Mouse (Mus musculus) c-Kit-negative CD71-positive TER-119-positive erythroid progenitor cells, embryonic 14.5 days (primary cell): Measurements from ENCODE around the gene Smim20.

Source experiments
- DNase-seq: peaks from one replicate; pipeline ENCODE4 v3.0.0-alpha.2; 2013; ENCODE audit warnings: low read depth, low spot score

Smim20 gene

DNA sequence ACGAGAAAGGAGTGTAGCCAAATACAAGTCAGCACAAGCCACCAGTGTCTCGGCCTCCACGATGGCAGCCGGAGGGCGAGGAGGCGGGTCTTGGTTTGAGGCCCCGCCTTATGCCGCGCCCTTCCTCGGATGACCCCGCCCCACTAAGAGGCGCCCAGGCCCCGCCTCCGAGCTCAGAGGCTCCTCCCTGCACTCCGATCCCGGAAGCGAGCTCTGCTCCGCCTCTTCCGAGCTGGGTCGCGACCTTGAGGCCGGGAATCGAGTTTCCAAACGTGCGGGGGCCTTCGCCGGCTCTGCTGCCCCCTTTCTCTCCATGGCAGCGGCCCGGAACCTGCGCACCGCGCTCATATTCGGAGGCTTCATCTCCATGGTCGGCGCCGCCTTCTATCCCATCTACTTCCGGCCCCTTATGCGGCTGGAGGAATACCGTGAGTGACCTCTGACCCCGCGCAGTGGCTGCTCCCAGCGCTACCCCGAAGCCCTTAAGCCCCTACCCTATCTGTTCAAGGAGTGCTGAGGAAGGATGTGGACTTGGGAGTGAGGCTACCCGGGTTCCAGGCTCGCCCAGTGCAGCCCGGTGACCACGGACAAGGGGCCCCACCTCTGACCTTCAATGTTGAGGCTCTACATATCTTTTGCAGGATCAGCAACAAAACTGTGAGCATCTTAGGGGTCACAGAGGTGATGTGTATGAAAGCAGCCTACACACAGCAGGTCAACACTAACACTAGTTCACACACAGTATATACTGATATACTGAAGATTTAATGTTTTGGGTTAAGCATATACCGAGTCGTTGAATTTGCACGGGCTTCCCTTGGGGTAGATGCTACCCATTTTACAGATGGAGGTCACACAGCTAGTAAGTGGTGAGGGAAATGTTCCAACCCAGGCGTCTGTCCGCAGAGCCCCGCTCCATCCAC lies at the start of gene Smim20:
TSS of gene Smim20 (plus strand) at position 153 of the 923 bp plus-strand sequence.
- peak; percentile 77 for DNase-seq

- DNase-seq = no peak
These were observed 41.4 kb upstream of the Smim20 start for GRCm38 (mm10) chr5:53225434-53225833.

- no peak for DNase-seq
These were observed 36.3 kb upstream of the Smim20 start for GRCm38 (mm10) chr5:53230560-53230959.

- DNase-seq = no peak
These were observed 31.3 kb upstream of the Smim20 start for GRCm38 (mm10) chr5:53235551-53235950.

- DNase-seq = no peak
These were observed 30.7 kb upstream of the Smim20 start for GRCm38 (mm10) chr5:53236136-53236535.

DNA sequence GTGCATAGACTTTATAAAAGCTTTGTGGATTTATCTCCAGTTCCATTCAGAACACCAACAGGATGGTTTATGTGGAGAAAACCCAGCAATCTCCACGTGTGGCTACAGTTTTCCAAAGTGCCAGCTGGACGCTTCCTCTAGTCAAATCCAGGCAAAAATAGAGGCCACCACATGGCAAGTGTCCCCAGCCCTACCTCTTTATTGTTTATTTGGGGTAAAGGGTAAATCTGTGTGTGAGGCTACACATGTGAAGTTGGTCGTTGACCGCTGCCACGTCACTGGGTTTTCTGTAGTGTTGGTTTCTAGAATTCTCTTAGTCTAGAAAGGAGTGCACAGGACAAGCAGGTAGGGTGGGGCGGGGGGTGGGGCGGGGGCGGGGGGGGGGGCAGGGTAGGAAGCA lies 30.1 kb upstream of the Smim20 start:
- no peak for DNase-seq

DNA sequence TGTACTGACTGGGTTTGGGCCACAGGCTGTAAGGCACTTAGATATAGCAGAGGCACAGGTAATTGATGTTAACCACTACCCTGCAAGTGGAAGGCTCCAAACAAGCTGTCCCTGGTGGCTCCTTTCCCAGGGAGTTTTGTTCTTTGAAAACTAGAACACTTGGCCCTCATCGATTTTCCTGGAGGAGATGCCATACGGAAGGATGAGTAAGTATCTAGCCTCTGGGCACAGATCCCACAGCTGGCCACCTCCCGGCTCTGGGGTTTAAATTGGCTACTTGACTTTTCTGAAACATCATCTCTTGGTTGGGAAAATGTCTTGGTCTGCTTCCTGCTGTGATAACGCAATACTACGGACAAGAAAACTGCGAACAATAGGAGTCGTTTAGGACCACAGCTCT lies 28.1 kb upstream of the Smim20 start:
- no peak for DNase-seq

GRCm38 (mm10) chr5:53239189-53239588 lies 27.7 kb upstream of the Smim20 start:
- DNase-seq = no peak

- DNase-seq = no peak
These were observed 26.9 kb upstream of the Smim20 start for GRCm38 (mm10) chr5:53239831-53240440.

DNA sequence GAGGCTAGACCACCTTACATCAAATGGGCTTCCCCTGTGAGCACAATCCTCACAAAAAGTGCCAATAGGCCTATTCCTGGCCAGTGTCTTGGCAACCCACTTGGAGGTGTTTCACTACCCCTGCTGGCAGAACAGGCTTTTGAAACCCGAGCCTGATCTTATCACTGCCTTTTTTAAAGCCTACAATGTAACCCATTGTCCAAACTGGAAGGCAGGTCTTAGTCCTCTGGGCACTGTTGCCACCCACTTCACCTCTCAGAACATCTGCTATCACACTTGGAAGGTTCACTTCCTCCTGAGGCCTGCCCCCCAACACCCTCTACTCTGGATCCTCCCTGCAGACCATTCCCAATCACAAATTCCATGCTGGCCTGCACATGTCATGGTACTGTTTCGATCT lies 25.8 kb upstream of the Smim20 start:
- DNase-seq = no peak

DNA sequence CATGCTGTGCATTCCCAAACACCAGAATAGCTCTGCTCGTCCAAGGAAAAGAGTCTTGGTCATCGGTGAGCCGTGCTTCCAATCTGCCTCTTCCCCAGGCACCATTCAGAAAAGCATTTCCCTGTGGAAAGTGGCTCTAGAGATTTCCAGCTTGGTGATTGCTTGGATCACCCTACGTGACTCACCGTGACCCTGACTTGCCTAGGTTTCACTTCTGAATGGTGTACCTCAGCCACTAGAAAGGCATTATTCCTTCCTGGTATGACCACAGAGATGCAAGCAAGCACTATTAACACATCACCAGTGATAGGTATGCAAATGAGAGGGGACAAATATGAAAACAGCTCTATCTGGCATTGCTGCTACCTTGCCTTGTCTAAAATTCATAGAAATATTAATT lies 24.9 kb upstream of the Smim20 start:
- no peak for DNase-seq

- DNase-seq = no peak
These were observed 23.9 kb upstream of the Smim20 start for GRCm38 (mm10) chr5:53242865-53243499.

DNA sequence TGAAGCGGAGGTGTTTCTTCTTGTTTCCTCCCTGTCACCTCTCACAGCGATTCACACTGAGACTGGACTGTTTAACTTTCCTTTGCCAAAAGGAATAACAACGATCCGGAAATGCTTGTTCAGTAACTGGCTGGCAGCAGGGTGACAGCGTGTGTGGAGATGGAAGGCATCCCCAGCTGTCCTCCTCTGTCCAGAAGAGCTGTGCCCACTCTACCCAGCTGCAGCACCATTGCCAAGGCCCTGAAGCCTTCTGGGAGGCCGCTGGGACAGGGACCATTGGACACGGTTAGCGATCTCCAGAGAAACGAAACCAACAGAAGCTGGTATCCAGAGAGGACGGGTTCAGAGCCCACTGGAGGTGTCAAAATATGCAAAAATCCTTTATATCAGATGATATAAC lies 22.9 kb upstream of the Smim20 start:
- DNase-seq = no peak

- no peak for DNase-seq
These were observed 18.4 kb upstream of the Smim20 start for GRCm38 (mm10) chr5:53248499-53248898.

- DNase-seq = no peak
These were observed 17.3 kb upstream of the Smim20 start for GRCm38 (mm10) chr5:53249431-53250061.

GRCm38 (mm10) chr5:53254154-53254553 lies 12.7 kb upstream of the Smim20 start:
- no peak for DNase-seq

DNA sequence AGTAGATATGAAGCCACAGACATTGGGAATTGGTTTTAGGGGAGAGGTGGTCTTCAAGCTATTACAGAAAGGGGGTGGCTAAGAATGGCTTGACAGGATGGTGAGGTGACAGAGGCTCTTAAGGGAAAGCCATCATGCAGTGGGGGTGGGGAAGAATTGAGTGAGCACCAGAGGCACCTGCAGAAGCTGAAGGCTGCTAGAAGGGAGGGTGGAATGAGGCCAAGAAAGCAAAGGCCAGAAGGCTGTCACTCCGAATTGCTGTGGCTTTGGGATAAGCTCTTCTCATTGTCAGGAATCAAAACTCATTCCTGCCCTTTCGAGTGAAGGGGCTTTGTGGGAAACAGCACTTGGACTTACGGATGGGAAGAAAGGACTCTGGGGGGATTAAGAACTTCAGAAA lies 12.1 kb upstream of the Smim20 start:
- DNase-seq = no peak

DNA sequence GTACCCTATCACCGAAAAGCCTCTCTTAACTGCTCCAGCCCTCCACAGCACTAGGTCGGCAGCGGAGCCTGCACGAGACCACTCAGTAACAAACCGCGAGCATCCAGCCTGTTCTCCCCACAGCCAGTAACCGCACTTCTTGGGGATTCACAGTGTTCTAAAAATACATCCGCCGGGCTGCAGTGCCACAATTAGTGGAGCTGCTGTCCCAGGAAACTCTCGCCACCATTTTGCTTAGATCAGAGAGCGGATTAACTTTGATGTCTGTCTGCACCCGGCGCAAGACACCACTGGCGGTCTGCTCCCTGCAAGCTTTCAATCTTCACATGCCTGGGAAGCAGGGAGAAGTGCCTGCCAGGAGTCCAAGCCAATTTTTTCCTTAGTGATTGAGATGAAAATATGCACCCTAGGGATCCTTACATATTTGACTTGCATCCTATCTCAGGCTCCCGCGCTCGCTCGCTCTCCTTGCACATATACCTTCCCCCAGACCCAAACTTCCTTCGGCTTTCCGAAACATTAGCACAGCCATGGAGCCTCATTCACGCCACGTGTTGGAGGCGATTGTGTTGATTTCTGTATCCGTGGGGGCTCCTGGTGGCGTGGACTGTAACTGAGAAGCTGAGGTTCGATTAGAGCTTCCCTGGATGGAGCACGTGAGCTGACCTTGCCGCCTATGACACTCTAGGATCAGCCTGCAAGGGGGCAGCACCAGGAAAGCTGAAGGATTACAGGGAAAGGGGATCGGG lies 8.7 kb upstream of the Smim20 start:
- no peak for DNase-seq

- DNase-seq = no peak
These were observed 7.0 kb upstream of the Smim20 start for GRCm38 (mm10) chr5:53259894-53260293.

- DNase-seq = no peak
These were observed 4.9 kb upstream of the Smim20 start for GRCm38 (mm10) chr5:53261999-53262398.

DNA sequence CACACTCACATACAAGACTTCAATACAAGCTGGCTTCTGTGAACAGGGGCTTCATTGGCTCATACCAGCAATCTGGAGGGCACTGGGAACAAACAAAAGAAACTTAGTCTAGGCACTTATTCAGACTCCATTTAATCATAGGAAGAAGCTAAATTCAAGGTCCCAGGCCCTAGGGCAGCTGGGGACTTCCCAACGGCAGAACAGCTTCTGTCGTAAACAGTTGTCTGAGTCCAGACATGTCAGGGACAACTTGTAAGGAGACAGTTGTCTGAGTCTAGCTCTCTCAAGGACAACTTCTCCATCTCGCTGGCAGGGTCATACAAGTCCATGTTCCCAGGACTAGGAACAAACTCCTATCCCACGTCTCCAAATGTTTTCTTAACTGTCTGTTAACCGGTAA lies 2.8 kb upstream of the Smim20 start:
- DNase-seq = no peak
